Mouse (Mus musculus): ENCODE data around the gene Slc27a2.
"Not testable (repeated sequence)": the region's sequence is repeated elsewhere in the genome, so short reads cannot be mapped to it uniquely, and the experiment has no call there.

The Slc27a2 gene

DNA sequence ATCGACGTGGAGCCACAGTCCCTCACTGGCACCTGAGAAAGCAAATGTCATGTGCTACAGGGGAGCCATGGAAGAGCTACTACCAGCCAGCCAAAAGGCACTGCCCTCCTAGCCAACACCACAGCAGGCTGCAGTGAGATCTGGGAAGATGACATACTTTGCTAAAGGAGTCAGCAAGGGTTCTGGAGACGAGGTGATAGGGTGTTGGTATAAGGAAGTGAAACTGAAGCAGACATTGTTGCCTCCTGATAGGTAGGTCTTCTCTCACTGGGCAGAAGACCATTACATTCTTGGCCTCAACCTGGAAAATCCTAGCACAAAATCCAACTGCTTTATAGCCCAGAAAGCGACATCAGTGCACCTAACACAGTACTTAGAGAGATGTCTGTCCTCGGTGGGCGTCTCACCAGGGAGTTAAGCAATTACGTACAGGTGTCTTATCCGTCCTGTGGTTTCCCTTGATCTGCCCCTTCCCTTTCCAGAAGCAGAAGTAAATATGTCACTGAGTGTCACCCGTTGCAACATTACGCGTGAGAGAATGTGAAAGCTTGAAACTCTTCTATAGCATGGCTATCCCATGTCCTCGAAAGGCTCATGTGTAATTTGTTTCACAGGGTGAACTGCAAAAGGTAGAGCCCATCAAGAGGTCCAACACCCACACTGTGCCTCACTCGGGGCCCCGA lies 49.9 kb downstream of the Slc27a2 start:
- DNase-seq (ENCODE audit: low read depth, low spot score): no peak

DNA sequence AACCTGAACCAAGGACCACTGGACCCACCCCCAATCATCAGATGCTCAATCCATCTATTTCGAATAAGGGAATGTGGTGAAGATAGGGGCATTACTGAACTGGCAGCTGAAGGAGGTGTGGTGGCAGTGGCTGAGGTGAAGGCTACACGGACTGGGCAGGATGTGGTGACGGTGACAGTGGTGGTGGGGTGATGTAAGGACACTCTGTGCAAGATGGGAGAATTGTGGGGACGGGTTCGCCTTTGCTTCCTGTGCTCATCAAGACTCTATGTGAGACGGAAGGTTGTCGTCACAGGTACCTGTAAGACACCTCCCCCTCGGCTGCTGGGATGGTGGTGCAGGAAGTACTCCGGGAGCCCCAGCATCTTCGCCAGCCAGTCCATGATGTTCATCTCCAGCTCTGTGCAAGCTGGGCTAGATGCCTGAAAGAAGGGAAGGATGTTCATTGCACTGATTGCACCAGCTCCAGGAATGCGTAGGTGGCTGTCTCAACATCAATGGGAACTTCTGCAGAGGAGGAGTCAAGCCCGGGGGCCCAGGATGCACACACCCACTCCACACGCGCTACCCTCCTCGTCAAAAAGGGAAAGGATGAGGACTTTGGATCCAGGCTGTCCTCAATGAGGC lies 54.0 kb downstream of the Slc27a2 start:
- no peak for DNase-seq (ENCODE audit: low read depth, low spot score)

DNA sequence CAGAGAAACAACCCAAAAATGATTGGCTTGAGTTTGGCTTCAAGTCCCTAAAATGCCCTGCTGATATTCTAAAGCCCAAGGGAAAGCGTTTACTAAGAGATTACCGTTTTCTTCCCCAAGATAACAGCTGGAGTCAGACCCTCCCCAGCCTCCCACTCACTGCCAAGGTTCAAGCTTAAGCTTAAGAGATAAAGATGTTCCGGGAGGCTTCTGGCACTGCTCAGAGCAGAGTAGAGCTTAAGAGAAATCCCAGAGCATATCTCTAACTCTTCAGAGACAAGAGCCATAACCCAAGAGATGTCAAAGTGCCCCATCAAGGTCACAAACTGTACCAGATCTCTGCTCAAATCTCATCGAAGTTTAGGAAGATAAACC lies 54.5 kb downstream of the Slc27a2 start:
- DNase-seq (ENCODE audit: low read depth, low spot score): no peak

DNA sequence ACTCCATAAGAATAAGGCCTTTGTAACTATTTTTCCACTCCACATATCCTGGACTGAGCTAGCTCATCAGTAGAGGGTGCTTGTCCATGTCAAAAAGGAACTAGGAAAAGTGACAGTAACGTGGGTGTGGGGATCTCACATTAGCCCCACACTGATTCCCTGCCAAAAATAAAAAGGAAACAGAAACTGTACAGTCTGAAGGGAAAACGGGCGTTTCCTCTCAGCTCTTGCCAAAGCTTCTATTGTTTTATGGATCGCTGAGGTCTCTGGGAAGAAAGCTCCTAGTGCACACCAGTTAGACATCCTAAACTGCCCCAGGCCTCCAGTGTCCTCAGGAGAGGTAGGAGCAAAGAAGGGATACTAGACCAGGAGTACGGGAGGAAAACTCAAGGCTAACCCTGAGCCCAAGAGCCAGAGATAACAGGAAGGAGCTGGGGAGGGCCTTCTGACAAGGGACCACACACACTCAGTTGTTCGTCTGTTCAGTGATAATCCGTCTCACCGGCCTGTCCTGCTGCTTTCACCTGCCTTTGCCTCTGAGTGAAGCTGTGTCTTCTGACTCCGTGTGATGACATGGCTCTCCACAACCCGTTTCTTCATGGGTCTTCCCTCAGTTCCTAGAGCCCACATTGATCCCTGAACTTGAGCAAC lies 55.5 kb downstream of the Slc27a2 start:
- DNase-seq (ENCODE audit: low read depth, low spot score): no peak

DNA sequence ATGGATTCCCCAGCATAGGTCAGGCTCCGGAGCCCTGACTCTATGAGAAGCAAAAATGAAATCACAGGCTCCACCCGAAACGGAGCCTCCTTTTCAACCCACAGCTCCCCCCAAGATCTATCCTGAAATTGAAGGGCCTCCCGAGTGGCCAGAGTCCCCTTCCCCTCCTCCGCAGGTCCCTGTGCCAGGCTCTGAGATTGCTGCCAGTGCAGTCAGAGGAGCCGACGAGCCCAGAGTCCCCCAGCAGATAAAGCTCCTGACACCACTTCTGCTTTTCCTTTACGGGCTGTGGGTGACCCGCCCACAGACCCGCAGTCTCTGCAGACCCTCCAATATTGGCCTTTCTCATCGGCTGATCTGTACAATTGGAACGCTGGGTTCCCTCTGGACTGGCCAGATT lies 57.4 kb downstream of the Slc27a2 start:
- DNase-seq (ENCODE audit: low read depth, low spot score): not testable (repeated sequence)

DNA sequence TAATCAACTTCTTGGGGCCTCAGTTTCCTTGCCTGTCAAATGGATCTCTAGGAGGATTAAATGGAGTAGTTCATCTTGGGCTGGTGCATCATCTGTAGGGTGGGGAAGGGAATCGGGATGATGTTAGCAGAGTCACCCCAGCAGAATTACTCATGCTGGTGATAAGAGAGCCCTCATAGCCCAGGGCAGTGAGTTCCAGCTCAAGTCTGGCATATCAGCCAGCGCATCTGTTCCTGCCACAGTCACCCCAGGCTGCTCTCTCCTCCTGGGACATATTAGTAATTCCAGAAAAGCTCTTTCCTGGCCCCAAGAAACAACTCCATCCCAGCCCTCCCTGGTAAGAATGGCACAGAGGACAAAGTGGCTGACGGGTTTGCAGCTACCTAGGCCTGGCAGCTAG lies 63.1 kb downstream of the Slc27a2 start:
- DNase-seq (ENCODE audit: low read depth, low spot score): no peak

DNA sequence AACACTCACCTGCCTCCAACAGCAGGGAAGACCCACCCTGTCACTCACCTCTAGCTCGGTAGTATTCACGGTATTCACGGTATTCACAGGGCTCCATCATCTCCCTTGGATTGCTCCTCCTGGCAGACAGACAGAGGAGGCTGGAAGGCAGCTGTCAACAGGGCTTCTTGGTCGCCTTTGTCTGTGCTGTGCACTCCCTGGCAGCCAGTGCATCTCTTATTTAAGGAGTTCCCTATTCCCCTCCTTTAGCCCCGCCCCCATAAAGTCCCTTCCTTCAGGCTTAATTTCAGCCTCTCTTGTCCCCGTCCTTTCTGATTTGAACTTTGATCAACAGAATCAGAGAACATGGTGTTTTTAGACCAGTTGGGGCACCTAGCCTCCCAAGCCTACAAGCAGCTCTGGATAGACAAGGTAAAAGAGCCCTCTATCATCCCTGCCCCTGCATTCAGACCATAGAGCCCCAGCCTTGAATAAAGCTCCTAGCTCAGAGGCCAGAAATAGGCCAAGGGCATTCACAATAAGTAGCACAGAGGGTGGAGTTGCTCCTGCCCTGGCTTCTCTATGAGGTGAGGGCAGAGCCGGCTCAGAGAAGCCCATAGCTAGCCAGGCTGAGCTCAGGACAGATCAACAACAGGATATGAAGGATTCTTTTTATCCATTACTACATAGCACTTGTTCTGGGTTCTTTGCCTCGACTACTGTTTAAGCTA lies 66.4 kb downstream of the Slc27a2 start:
- DNase-seq (ENCODE audit: low read depth, low spot score): no peak

DNA sequence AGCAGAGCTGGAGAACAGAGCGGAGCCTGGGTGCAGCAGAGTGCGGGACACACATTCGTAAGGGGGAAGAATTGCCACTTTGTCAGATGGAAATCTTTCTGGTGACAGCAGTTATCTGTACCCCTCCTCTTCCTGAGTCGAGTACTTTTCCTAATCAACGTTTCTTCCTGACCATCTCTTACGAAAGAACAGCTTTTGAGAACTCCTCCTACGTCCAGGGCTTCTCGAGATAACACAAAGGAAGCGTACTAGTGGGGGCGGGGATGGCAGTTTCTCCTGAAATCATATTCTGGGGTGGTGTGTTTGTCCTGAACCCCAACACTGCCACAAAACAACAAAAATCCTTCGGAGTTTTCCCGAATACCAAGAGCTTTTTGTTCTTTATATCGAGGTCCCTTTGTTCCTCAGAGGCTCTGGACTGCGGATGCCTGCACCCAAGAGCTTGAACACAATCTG lies 67.1 kb downstream of the Slc27a2 start, which contains the start of gene Hdc:
TSS of gene Hdc (minus strand) at position 51 of the 456 bp plus-strand sequence.
- DNase-seq (ENCODE audit: low read depth, low spot score): no peak

DNA sequence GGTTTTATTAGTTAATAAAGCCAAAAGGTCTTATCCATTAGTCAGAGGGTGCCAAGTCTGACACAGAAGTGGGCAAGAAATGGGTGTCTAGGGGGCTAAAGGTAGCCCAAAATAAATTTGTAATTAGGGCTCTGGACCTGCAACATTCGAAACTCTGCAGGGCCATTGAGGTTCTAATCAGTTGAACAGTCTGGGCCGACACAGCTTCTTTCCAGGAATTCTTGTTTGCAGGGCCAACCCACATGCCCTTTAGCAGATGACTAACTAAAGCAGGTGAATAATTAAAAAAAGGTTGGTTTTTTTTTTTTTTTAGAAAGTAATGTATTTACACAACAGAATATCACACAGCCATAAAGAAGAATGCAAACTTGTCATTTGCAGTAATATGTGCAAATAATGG lies 70.2 kb downstream of the Slc27a2 start:
- no peak for DNase-seq (ENCODE audit: low read depth, low spot score)

DNA sequence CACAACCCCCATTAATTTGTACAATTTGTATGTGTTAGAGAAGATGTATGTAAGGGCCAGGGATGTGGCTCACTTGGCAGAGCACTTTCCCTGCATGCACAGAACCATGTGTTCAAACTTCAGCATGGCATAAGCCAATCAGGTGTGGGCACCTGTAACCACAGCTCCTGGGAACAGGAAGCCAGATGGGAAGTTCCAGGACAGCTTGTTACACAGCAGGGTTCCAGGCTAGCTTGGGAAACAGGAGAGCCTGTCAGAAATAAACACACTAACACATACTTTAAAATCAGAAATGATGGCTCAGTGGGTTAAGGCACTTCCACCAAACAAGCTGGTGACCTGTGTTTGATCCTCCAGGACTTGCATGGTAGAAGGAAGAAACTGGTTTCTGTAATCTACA lies 70.9 kb downstream of the Slc27a2 start:
- no peak for DNase-seq (ENCODE audit: low read depth, low spot score)

DNA sequence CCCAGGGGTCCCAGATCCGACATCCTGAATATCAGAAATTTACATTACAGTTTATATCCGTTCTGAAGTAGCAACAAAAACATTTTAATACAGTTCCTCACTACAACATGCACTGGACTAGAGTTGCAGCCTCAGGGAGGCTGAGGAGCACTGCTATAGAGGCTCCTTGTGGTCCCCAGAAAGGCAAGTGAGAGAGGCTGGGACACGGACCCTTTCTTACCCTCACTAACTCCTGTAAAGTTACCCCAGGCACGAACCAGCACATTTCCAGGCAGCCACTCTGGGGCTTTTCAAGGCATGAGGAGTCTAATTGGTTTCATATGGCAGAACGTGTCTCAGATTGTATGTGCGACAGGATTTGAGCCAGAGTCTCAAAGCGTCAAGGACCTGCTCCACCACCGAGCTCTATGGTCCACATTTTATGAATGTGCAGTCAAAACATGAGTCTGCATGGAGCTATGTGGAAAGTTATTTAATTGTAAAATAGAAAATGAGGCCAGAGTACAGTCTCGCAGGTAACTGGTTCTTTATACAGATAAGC lies 76.3 kb downstream of the Slc27a2 start:
- DNase-seq (ENCODE audit: low read depth, low spot score): peak; percentile 91

DNA sequence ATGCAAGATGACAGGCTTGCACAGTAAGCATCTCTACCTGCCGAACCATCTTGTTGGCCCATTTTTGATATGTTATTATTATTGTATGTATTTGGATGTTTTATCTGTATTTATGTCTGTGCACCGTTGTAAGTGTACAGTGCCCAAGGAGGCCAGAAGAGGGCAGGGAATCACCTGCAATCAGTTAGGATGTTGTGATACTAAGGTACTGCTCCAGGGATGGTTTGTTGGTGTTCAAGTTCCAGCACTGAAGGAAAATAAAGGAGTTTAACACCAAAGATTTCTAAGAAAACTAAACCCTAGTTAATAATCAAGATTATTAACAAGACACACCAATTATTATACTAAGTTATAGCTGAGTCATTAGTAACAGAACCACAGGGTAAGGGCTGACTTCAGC lies 81.0 kb downstream of the Slc27a2 start:
- no peak for DNase-seq (ENCODE audit: low read depth, low spot score)

DNA sequence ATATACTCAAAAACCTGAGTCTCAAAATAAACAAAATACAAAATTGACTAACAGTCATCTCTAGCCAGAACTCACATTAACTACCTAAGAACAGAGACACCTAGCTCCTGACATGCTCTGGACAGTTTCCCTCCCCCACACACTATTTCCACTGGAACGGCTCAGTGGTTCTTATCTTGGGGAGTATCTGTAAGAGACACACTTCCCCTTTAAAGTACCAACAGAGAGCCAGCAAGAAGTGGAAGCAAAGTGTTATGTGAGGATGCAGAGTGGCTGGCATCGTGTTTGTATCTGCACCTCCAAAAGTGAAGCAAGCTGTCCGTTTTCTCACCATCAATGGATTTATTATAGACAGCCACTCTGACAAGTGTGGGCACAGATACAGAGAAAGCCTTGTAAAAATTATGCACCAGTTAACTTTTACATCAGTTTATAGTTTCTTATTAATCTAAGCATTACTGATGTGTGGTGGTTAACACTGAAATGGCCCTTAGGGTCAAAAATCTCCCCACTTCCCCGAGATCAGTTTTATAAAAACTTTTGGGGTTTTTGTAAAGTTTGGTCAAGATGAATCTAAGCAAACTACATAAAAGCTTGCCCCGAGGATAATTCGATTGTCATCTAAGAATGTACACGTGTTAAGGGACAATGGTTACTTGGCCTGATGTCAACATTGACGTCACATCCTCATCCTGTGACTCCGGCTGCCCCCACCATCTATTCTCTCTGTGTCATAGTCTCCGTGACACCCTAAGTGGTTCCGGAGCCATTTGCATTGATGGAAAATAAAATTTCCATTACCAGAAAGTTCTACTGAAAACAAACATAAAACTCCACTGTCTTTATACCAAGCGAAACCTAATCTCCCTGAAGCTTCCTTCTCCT lies 84.0 kb downstream of the Slc27a2 start:
- no peak for DNase-seq (ENCODE audit: low read depth, low spot score)

Measured in forelimb bud, embryonic 11.5 days (tissue).